Mouse (Mus musculus) lung, postnatal 0 days (tissue): ENCODE results near the gene Mllt11.

Experiments used
- CTCF ChIP-seq: IDR thresholded peaks from 2 replicates; pipeline ENCODE4 v1.5.1; 2016; ENCODE audit warnings: antibody characterized with exemption, mild to moderate bottlenecking
- EP300 ChIP-seq: IDR thresholded peaks from 2 replicates; pipeline ENCODE4 v1.6.1; 2016; ENCODE audit warnings: antibody characterized with exemption, mild to moderate bottlenecking, control low read depth

DNA sequence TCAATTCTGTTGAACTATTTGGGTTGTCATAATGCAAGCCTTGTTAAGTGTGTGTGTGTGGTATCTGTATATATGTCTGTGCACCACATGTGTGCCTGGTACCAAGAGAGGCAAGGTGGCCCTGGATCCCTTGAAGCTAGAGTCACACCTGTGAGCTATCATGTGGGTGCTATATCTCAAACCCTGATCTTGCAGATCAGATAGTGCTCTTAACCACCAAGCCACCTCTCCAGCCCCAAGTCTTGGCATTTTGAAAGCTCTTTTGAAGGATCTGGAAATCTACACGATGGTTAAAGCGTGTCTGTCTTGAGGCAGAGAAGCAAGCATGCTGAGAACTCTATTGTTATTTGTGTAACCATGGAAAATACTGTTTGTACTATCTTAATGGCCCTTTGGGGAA is 21.4 kb downstream of the Mllt11 start:
- no peak for TF ChIP-seq EP300
- TF ChIP-seq CTCF: no peak
